Mouse (Mus musculus) megakaryocyte, embryonic 14.5 days (primary cell): ENCODE measurements around the gene Pusl1.

ENCODE experiments used
- FLI1 ChIP-seq: IDR thresholded peaks from 2 replicates; pipeline ENCODE4 v1.6.1; 2012; ENCODE audit warnings: low read length, inconsistent platforms, mixed read lengths
- GATA1 ChIP-seq: IDR thresholded peaks from 3 replicates; pipeline ENCODE4 v1.6.1; 2012; ENCODE audit warnings: mixed read lengths, low read length, inconsistent platforms, borderline replicate concordance

- TF ChIP-seq GATA1 (no peak), FLI1 (no peak)
These were observed 8.0 kb downstream of the Pusl1 start for GRCm38 (mm10) chr4:155883587-155883986.
